In genomic region chr9:61999653-62000420, GRCm38 (mm10) we compare ENCODE assay signal across 11 mouse cellular contexts. TPM values are rescaled to one million over a fixed set of nuclear protein-coding genes. Genes with fewer than 3 reads are reported as not detected.
DNase-seq lines count a peak whose midpoint lies in the region; ATAC-seq and TF ChIP-seq lines count a peak whose summit lies in the region.
"Had no signal": no experiment of that assay in that cellular context is flagged by ENCODE, and none has a peak within 500 bp of the region (broad histone marks: within the 10 kb centered on the region; RNA-seq: fewer than 3 reads in every experiment).

No protein-coding gene starts in this region.

- H3K27ac ChIP-seq in embryonic facial prominence, embryonic 14.5 days (replicated peaks; ENCODE audit: low read depth, low read length): peak overlapping the region; percentile 10; the same call in 1 of the 2 replicates
- peak overlapping the region; percentile 88 for H3K27ac ChIP-seq in stomach, embryonic 16.5 days (ENCODE audit: low read length)
- H3K27ac ChIP-seq in forebrain, embryonic 13.5 days: no peak overlapping the region
- H3K27ac ChIP-seq: heart, embryonic 13.5 days; limb, embryonic 12.5 days; midbrain, embryonic 12.5 days had no signal

- H3K9ac ChIP-seq in embryonic facial prominence, embryonic 14.5 days (ENCODE audit: low read depth, low read length): no peak overlapping the region
- H3K9ac ChIP-seq in stomach, embryonic 16.5 days (ENCODE audit: low read length): no peak overlapping the region
- H3K9ac ChIP-seq in forebrain, embryonic 13.5 days: no peak overlapping the region
- H3K9ac ChIP-seq: heart, embryonic 13.5 days; limb, embryonic 12.5 days; midbrain, embryonic 12.5 days had no signal

- H3K27me3 ChIP-seq in embryonic facial prominence, embryonic 14.5 days (replicated peaks; ENCODE audit: control insufficient read depth, insufficient read depth, low read length): no peaks in the 10 kb centered on the region
- H3K27me3 ChIP-seq in stomach, embryonic 16.5 days (ENCODE audit: control insufficient read depth, insufficient read depth, low read length): no peaks in the 10 kb centered on the region
- H3K27me3 ChIP-seq in forebrain, embryonic 13.5 days: 0 out of 2 replicates have a peak, but pooled peaks cover 3% of the 10 kb centered on the region
- H3K27me3 ChIP-seq: midbrain, embryonic 12.5 days had no signal

- no peaks in the 10 kb centered on the region for H3K9me3 ChIP-seq in embryonic facial prominence, embryonic 14.5 days (ENCODE audit: control insufficient read depth, low read length)
- H3K9me3 ChIP-seq in stomach, embryonic 16.5 days (replicated peaks; ENCODE audit: control insufficient read depth, low read length): no peaks in the 10 kb centered on the region
- H3K9me3 ChIP-seq in forebrain, embryonic 13.5 days (replicated peaks): no peaks in the 10 kb centered on the region
- H3K9me3 ChIP-seq: heart, embryonic 13.5 days; limb, embryonic 12.5 days; midbrain, embryonic 12.5 days had no signal

- no peak overlapping the region for H3K4me2 ChIP-seq in embryonic facial prominence, embryonic 14.5 days (ENCODE audit: low read depth, low read length)
- H3K4me2 ChIP-seq in stomach, embryonic 16.5 days (ENCODE audit: low read depth, low read length): peak overlapping the region; percentile 13
- no peak overlapping the region for H3K4me2 ChIP-seq in forebrain, embryonic 13.5 days
- H3K4me2 ChIP-seq: heart, embryonic 13.5 days; limb, embryonic 12.5 days; midbrain, embryonic 12.5 days had no signal

- no peak for TF ChIP-seq CTCF in lung, adult 2 months (IDR thresholded peaks at IDR 0.05; ENCODE audit: insufficient read depth, low read length)

- TF ChIP-seq POLR2A in lung, adult 2 months (IDR thresholded peaks at IDR 0.05; ENCODE audit: borderline replicate concordance, extremely low read depth, low read depth, low read length): no peak

- no peaks in the 10 kb centered on the region for H3K36me3 ChIP-seq in embryonic facial prominence, embryonic 14.5 days (ENCODE audit: control insufficient read depth, insufficient read depth, low read length)
- H3K36me3 ChIP-seq in stomach, embryonic 16.5 days (ENCODE audit: control insufficient read depth, insufficient read depth, low read length): no peaks in the 10 kb centered on the region
- H3K36me3 ChIP-seq in forebrain, embryonic 13.5 days (ENCODE audit: poor library complexity, severe bottlenecking): no peaks in the 10 kb centered on the region
- H3K36me3 ChIP-seq: heart, embryonic 13.5 days; limb, embryonic 12.5 days; midbrain, embryonic 12.5 days had no signal

- no peak overlapping the region for H3K4me3 ChIP-seq in embryonic facial prominence, embryonic 14.5 days (ENCODE audit: low read depth, low read length)
- H3K4me3 ChIP-seq in lung, adult 2 months (replicated peaks; ENCODE audit: extremely low read depth, low read depth, low read length): no peak overlapping the region
- no peak overlapping the region for H3K4me3 ChIP-seq in stomach, embryonic 16.5 days (replicated peaks; ENCODE audit: low read length)
- H3K4me3 ChIP-seq in forebrain, embryonic 13.5 days: no peak overlapping the region
- H3K4me3 ChIP-seq: heart, embryonic 13.5 days; limb, embryonic 12.5 days; midbrain, embryonic 12.5 days had no signal

- 80% methylated on average over 6 of the region's 6 CpGs for WGBS in embryonic facial prominence, embryonic 14.5 days
- 70% methylated on average over 6 of the region's 6 CpGs for WGBS in lung, adult 2 months
- 56% methylated on average over 6 of the region's 6 CpGs for WGBS in stomach, embryonic 16.5 days
- 79% methylated on average over 6 of the region's 6 CpGs for WGBS in forebrain, embryonic 13.5 days

- peak; percentile 85 for ATAC-seq in embryonic facial prominence, embryonic 14.5 days (ENCODE audit: low read depth)
- ATAC-seq in stomach, embryonic 16.5 days (ENCODE audit: insufficient read depth, low FRiP score): peak; percentile 94
- ATAC-seq in megakaryocyte progenitor cell, adult 5-6 weeks (replicated peaks; ENCODE audit: poor library complexity): no peak
- no peak for ATAC-seq in forebrain, embryonic 13.5 days

- peak; percentile 62 for DNase-seq in embryonic facial prominence, embryonic 14.5 days (ENCODE audit: low spot score)
- peak; percentile 91 to 92 for DNase-seq in kidney, adult 8-10 months
- peak; percentile 53 for DNase-seq in lung, adult 2 months
- no peak for DNase-seq in spleen, adult 12 weeks (ENCODE audit: low spot score)
- DNase-seq: spleen, adult 18-20 months had no signal

- H3K4me1 ChIP-seq in embryonic facial prominence, embryonic 14.5 days (ENCODE audit: control insufficient read depth, insufficient read depth, low read length): no peaks in the 10 kb centered on the region
- H3K4me1 ChIP-seq in lung, adult 2 months (ENCODE audit: control insufficient read depth, insufficient read depth, low read length): no peaks in the 10 kb centered on the region; the same call in 1 of the 2 replicates
- peaks cover 17% of the 10 kb centered on the region for H3K4me1 ChIP-seq in stomach, embryonic 16.5 days (ENCODE audit: control insufficient read depth, insufficient read depth, low read length)
- peaks cover 10% of the 10 kb centered on the region for H3K4me1 ChIP-seq in forebrain, embryonic 13.5 days

RNA-seq across cellular contexts. Expression of gene Paqr5, which starts 26.8 kb away (rescaled TPM):
- polyA plus RNA-seq in embryonic facial prominence, embryonic 14.5 days (2014; fragmentation: Nextera tagmentation; extraction: Ambion mirVana): 7.3 and 7.4 TPM in 2 replicates
- polyA plus RNA-seq in lung, adult 2 months (2012; rRNA removed): 1.8 and 12.4 TPM in 2 replicates
- polyA plus RNA-seq in stomach, embryonic 16.5 days (2015; fragmentation: Nextera tagmentation; extraction: Ambion mirVana): 42.2 and 65.3 TPM in 2 replicates
- 0.20 and 0.74 TPM in 2 replicates for total RNA-seq in megakaryocyte progenitor cell, adult 5-6 weeks (2015)
- 0.68 and 1.7 TPM in 2 replicates for total RNA-seq in megakaryocyte progenitor cell, adult 5-6 weeks (2017)
- 0.49 and 0.67 TPM in 2 replicates for polyA plus RNA-seq in forebrain, embryonic 13.5 days (2015; fragmentation: Nextera tagmentation; extraction: Ambion mirVana)

RNA-seq across cellular contexts. Expression of gene Kif23, which starts 53.3 kb away (rescaled TPM):
- polyA plus RNA-seq in embryonic facial prominence, embryonic 14.5 days (2014; fragmentation: Nextera tagmentation; extraction: Ambion mirVana): 93.0 and 98.3 TPM in 2 replicates
- polyA plus RNA-seq in lung, adult 2 months (2012; rRNA removed): 1.7 and 3.0 TPM in 2 replicates
- 102 and 124 TPM in 2 replicates for polyA plus RNA-seq in stomach, embryonic 16.5 days (2015; fragmentation: Nextera tagmentation; extraction: Ambion mirVana)
- 106 and 127 TPM in 2 replicates for total RNA-seq in megakaryocyte progenitor cell, adult 5-6 weeks (2015)
- total RNA-seq in megakaryocyte progenitor cell, adult 5-6 weeks (2017): 170 and 190 TPM in 2 replicates
- polyA plus RNA-seq in forebrain, embryonic 13.5 days (2015; fragmentation: Nextera tagmentation; extraction: Ambion mirVana): 72.7 and 85.0 TPM in 2 replicates

Comparison
In these comparisons a context has a peak if more than half of its experiments do, and no peak if none do; other contexts are left out.
1. ATAC-seq: peak in embryonic facial prominence, embryonic 14.5 days (single experiment) and stomach, embryonic 16.5 days (single experiment); none in megakaryocyte progenitor cell, adult 5-6 weeks (single experiment) and forebrain, embryonic 13.5 days (single experiment).
2. RNA of gene Kif23, which starts 53.3 kb away (polyA plus RNA-seq): 102 to 124 TPM in stomach, embryonic 16.5 days, 93.0 to 98.3 TPM in embryonic facial prominence, embryonic 14.5 days and 72.7 to 85.0 TPM in forebrain, embryonic 13.5 days; 1.7 to 3.0 TPM in lung, adult 2 months; every median in the first group is over 10 times any median in the second.